Mouse (Mus musculus) heart, embryonic 12.5 days (tissue): ENCODE measurements around the gene Lmnb2. TPM values are rescaled to one million over a fixed set of nuclear protein-coding genes. Genes with fewer than 3 reads are reported as not detected.

Experiments
- ATAC-seq: fragments of 200-750 bp; cut with Nextera tagmentation; 2 replicates; pipeline ENCODE4 v1.8.0; 2017; ENCODE audit warnings: moderate TSS enrichment, moderate library complexity; ENCODE audit not compliant: insufficient number of reproducible peaks, low FRiP score
- H3K27ac ChIP-seq: fragments of 300-500 bp; sonication (generic); 2 replicates; pipeline ENCODE4 v1.5.1; 2016; ENCODE audit warnings: mild to moderate bottlenecking, moderate library complexity; ENCODE audit not compliant: poor library complexity, severe bottlenecking
- H3K27me3 ChIP-seq: fragments of 300-500 bp; sonication (generic); replicated peaks from 2 replicates; pipeline ENCODE4 v1.6.1; 2016; ENCODE audit warnings: mild to moderate bottlenecking, moderate library complexity
- H3K36me3 ChIP-seq: fragments of 300-500 bp; sonication (generic); 2 replicates; pipeline ENCODE4 v1.6.1; 2016; ENCODE audit warnings: mild to moderate bottlenecking, moderate library complexity
- H3K4me1 ChIP-seq: fragments of 300-500 bp; sonication (generic); replicated peaks from 2 replicates; pipeline ENCODE4 v1.6.1; 2016; ENCODE audit warnings: mild to moderate bottlenecking
- H3K4me2 ChIP-seq: fragments of 300-500 bp; sonication (generic); 2 replicates; pipeline ENCODE4 v1.6.1; 2016; ENCODE audit warnings: mild to moderate bottlenecking, moderate library complexity
- H3K4me3 ChIP-seq: fragments of 300-500 bp; sonication (generic); 2 replicates; pipeline ENCODE4 v1.5.1; 2016; ENCODE audit warnings: mild to moderate bottlenecking
- H3K9ac ChIP-seq: fragments of 300-500 bp; sonication (generic); 2 replicates; pipeline ENCODE4 v1.6.1; 2016; ENCODE audit warnings: mild to moderate bottlenecking, moderate library complexity
- H3K9me3 ChIP-seq: fragments of 300-500 bp; sonication (generic); replicated peaks from 2 replicates; pipeline ENCODE4 v1.6.1; 2016; ENCODE audit warnings: mild to moderate bottlenecking, moderate library complexity
- WGBS: fragments of 180-500 bp; shearing (Covaris S2); methylation state at CpG from one replicate; pipeline ENCODE4 v1.1.7; 2016; 5-methylcytosine and 5-hydroxymethylcytosine counted together
- polyA plus RNA-seq: library from polyadenylated mRNA; unstranded; fragments of >200 nt; fragmentation: Nextera tagmentation; extraction: Ambion mirVana; gene quantifications from 2 replicates; pipeline ENCODE4 v1.2.1, GENCODE M21; 2016

Gene Lmnb2
- polyA plus RNA-seq, 1 experiment from 2014 or later, result 34.3 TPM

DNA sequence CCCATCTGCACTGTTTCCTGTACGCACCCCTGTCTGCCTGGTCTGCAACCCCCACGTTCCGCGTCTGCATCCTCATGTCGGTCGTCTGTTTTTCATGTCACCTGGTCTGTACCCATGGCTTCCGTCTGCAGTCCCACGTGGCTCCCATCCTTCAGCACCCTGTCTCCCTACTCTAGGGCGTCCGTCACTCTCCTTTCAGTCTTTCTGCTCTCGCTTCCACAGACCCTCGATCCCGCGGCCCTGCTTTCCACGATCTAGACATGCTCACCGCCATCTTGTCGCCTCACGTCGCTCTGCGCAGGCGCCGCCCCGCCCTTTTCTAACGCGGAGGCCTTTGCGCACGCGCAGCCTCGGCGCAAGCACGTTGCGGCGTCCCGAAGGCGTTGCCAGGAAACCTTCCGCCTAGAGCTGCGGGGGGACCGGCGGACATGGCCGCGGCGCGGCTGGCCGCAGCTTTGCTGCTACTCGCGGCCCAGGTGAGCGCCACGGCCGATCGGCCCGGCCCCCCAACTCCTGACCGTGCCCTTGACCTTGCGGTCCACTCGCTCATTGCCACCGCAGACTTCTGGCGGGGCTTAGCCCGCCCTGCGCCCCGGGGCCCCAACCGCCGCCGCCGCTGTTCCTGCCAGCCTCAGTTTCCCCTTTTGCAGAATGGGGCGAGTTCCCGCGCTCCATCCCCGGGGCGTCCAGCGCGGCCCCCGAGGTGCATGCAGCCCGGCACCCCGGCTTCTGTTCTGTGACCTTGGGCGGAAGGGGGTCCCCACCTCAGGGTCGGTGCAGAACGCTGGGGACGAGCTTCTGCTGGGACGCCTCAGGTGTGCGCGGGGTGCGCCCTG is 62.9 kb downstream of the Lmnb2 start, which contains the start of the genes Lsm7 and Sppl2b:
Gene Lsm7 (minus strand): TSS at position 297 of the 836 bp plus-strand sequence.
Gene Sppl2b (plus strand): TSS at position 363 of the 836 bp plus-strand sequence.
- Histone ChIP-seq H3K27ac (peak within 1 kb of the TSS; percentile 37; the same call in 1 of the 2 replicates), H3K4me2 (peak within 1 kb of the TSS; percentile 100), H3K4me1 (peaks cover 28% of the 10 kb centered on the region), H3K27me3 (no peaks in the 10 kb centered on the region), H3K9me3 (no peaks in the 10 kb centered on the region), H3K4me3 (peak within 1 kb of the TSS; percentile 98), H3K9ac (peak within 1 kb of the TSS; percentile 96), H3K36me3 (peaks cover 29% of the 10 kb centered on the region)
- ATAC-seq, result peak; percentile 77
- under 1% methylated on average over 80 of the region's 81 CpGs for WGBS

Other genes starting within 250 kb of the Lmnb2 start
- 99.6 and 102 TPM in 2 replicates for gene Mknk2, start 240.1 kb downstream of the Lmnb2 start, polyA plus RNA-seq
- gene Mob3a, start 216.3 kb downstream of the Lmnb2 start, polyA plus RNA-seq, result 34.8 and 38.1 TPM in 2 replicates
- 13.2 and 18.4 TPM in 2 replicates for gene Izumo4, start 216.1 kb downstream of the Lmnb2 start, polyA plus RNA-seq
- gene Ap3d1, start 176.0 kb downstream of the Lmnb2 start, polyA plus RNA-seq, result 56.5 and 58.9 TPM in 2 replicates
- gene Dot1l, start 163.0 kb downstream of the Lmnb2 start, polyA plus RNA-seq, result 25.7 and 30.9 TPM in 2 replicates
- 51.2 and 58.3 TPM in 2 replicates for gene Sf3a2, start 120.0 kb downstream of the Lmnb2 start, polyA plus RNA-seq
- 82.4 and 83.2 TPM in 2 replicates for gene Plekhj1, start 119.6 kb downstream of the Lmnb2 start, polyA plus RNA-seq
- gene Amh, start 113.0 kb downstream of the Lmnb2 start, polyA plus RNA-seq, result 0.14 and 0.23 TPM in 2 replicates
- 6.1 and 6.7 TPM in 2 replicates for gene Jsrp1, start 104.7 kb downstream of the Lmnb2 start, polyA plus RNA-seq
- gene Oaz1, start 91.6 kb downstream of the Lmnb2 start, polyA plus RNA-seq, result 1,577 and 1,597 TPM in 2 replicates
- 0.46 and 0.54 TPM in 2 replicates for gene Lingo3, start 74.2 kb downstream of the Lmnb2 start, polyA plus RNA-seq
- 177 and 182 TPM in 2 replicates for gene Lsm7, start 63.0 kb downstream of the Lmnb2 start, polyA plus RNA-seq
- gene Sppl2b, start 63.0 kb downstream of the Lmnb2 start, polyA plus RNA-seq, result 34.8 and 35.2 TPM in 2 replicates
- not detected in 2 replicates for gene Tmprss9, start 46.4 kb downstream of the Lmnb2 start, polyA plus RNA-seq
- gene Timm13, start 17.3 kb downstream of the Lmnb2 start, polyA plus RNA-seq, result 285 and 293 TPM in 2 replicates
- 27.8 and 29.9 TPM in 2 replicates for gene Gadd45b, start 11.8 kb upstream of the Lmnb2 start, polyA plus RNA-seq
- gene Gng7, start 96.7 kb upstream of the Lmnb2 start, polyA plus RNA-seq, result 1.5 and 1.7 TPM in 2 replicates
- not detected in 2 replicates for gene Diras1, start 107.4 kb upstream of the Lmnb2 start, polyA plus RNA-seq
- gene Slc39a3, start 119.2 kb upstream of the Lmnb2 start, polyA plus RNA-seq, result 7.5 and 8.7 TPM in 2 replicates
- gene Sgta, start 141.9 kb upstream of the Lmnb2 start, polyA plus RNA-seq, result 152 and 154 TPM in 2 replicates
- gene Thop1, start 151.8 kb upstream of the Lmnb2 start, polyA plus RNA-seq, result 35.5 and 36.6 TPM in 2 replicates
- 0.31 and 0.47 TPM in 2 replicates for gene Creb3l3, start 180.6 kb upstream of the Lmnb2 start, polyA plus RNA-seq
- 161 and 165 TPM in 2 replicates for gene Map2k2, start 187.7 kb upstream of the Lmnb2 start, polyA plus RNA-seq
- 24.7 and 24.8 TPM in 2 replicates for gene Zbtb7a, start 217.0 kb upstream of the Lmnb2 start, polyA plus RNA-seq
- gene Pias4, start 249.7 kb upstream of the Lmnb2 start, polyA plus RNA-seq, result 36.0 and 36.1 TPM in 2 replicates